Mouse (Mus musculus): Measurements from ENCODE around the gene Atp5s. TPM values are rescaled to one million over a fixed set of nuclear protein-coding genes. Genes with fewer than 3 reads are reported as not detected.
A peak's percentile ranks its signal among the peaks of the same experiment; 100 is the strongest.

Gene Atp5s
- polyA plus RNA-seq, 1 experiment from 2014 or later = 33.4 TPM

DNA sequence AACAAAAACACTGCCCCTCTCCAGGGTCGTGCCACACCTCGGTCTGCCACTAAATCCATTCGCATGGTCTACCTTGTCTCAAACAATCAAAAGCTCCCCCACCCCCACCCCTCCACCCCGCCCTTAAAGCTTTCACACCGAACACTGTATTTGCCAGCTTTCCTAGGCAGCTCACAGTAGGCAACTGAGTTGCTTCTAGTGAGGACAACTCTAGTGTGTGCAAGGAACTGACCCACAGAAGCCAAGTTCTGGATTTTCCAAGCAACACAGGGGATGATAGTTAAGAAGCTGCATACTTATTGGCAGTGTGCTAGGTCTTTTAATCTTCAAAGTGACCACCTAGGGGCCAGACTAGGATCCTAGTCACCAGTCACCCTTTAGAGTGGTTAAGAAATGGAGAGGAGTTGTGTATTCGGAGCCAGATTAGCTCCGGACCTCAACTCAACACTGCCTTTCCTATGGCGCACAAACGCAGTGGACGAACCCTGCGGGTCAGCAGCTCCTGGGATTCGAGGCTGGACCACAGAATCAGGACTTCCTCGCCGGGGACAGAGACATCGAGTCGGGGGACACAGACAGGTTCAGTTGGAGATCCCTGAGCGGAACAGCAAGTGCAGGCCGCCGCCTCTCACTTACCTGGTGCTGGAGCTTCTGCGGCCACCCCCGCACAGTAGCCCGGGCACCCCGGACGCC is 586 bp upstream of the Atp5s start:
- ATAC-seq = peak; percentile 0; the same call in 1 of the 2 replicates
- WGBS = 2% methylated on average over 24 of the region's 24 CpGs

DNA sequence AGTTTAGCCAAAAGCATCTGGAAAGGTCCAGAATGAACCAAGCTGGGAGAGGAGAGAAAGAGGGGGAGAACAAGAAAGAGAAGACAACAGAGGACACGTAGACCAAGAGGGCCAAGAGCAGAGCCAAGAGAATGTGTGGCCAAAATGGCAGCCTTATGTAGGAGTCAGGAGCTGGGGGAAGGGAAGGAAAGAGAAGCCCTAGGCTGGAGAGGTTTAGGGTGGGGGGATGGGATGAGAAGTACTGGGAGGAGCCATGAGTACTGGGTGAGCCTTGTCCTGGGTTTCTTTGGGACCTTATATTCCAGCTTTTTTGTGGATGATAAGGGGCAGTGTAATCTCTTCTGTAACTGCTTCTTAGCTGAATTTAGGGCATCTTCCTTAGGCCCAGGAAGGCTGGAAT is 4.5 kb downstream of the Atp5s start:
- Histone ChIP-seq H3K9me3 (ENCODE audit: control insufficient read depth, low read length) (no peaks in the 10 kb centered on the region), H3K4me1 (ENCODE audit: control insufficient read depth, insufficient read depth, low read length) (peaks cover 6% of the 10 kb centered on the region), H3K9ac (ENCODE audit: low read depth, low read length) (no peak overlapping the region), H3K36me3 (ENCODE audit: control insufficient read depth, insufficient read depth, low read length) (0 out of 2 replicates have a peak, but pooled peaks cover 7% of the 10 kb centered on the region), H3K4me3 (ENCODE audit: low read length) (no peak overlapping the region), H3K27ac (ENCODE audit: low read length) (no peak overlapping the region), H3K27me3 (replicated peaks; ENCODE audit: control insufficient read depth, insufficient read depth, low read length) (no peaks in the 10 kb centered on the region), H3K4me2 (ENCODE audit: low read depth, low read length) (no peak overlapping the region)
- WGBS = 100% methylated on average over 1 of the region's 1 CpGs
- no peak for ATAC-seq

More for the DNA sequence above, 586 bp upstream of the Atp5s start:
- peak overlapping the region; percentile 88 for H3K4me2 ChIP-seq (ENCODE audit: low read depth, low read length)
- H3K4me1 ChIP-seq (ENCODE audit: control insufficient read depth, insufficient read depth, low read length) = peaks cover 16% of the 10 kb centered on the region
- H3K36me3 ChIP-seq (ENCODE audit: control insufficient read depth, insufficient read depth, low read length) = peaks cover 12% of the 10 kb centered on the region; the same call in 1 of the 2 replicates
- H3K27me3 ChIP-seq (replicated peaks; ENCODE audit: control insufficient read depth, insufficient read depth, low read length) = no peaks in the 10 kb centered on the region
- peak overlapping the region; percentile 85 for H3K4me3 ChIP-seq (ENCODE audit: low read length)
- H3K9ac ChIP-seq (ENCODE audit: low read depth, low read length) = peak overlapping the region; percentile 83
- H3K27ac ChIP-seq (ENCODE audit: low read length) = peak overlapping the region; percentile 96
- H3K9me3 ChIP-seq (ENCODE audit: control insufficient read depth, low read length) = peaks cover 4% of the 10 kb centered on the region; the same call in 1 of the 2 replicates

DNA sequence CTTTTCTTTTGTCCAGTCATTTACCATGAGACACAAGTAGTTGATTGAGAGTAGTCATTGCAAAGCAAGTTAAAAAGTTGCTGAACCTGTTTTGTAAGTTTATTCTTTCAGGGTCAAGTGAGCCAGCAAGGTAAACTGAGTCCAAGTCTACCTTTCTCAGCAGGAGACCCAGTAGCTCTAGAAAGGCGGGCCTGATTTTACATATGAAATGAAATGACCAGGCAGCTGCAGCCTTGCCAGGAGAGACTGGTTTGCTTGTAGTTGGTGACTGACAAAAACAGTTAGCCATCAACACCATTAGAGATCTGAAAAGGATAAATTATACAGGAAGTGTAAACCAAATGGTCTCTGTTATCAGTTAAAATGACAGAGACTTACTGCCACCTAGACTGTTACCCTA is 5.6 kb downstream of the Atp5s start:
- Histone ChIP-seq H3K27ac (ENCODE audit: low read length) (no peak overlapping the region), H3K4me2 (ENCODE audit: low read depth, low read length) (no peak overlapping the region), H3K4me3 (ENCODE audit: low read length) (no peak overlapping the region), H3K4me1 (ENCODE audit: control insufficient read depth, insufficient read depth, low read length) (peaks cover 6% of the 10 kb centered on the region; the same call in 1 of the 2 replicates), H3K9me3 (ENCODE audit: control insufficient read depth, low read length) (no peaks in the 10 kb centered on the region), H3K36me3 (ENCODE audit: control insufficient read depth, insufficient read depth, low read length) (0 out of 2 replicates have a peak, but pooled peaks cover 7% of the 10 kb centered on the region), H3K9ac (ENCODE audit: low read depth, low read length) (no peak overlapping the region), H3K27me3 (replicated peaks; ENCODE audit: control insufficient read depth, insufficient read depth, low read length) (no peaks in the 10 kb centered on the region)
- no peak for ATAC-seq
- WGBS = 94% methylated on average over 1 of the region's 1 CpGs

DNA sequence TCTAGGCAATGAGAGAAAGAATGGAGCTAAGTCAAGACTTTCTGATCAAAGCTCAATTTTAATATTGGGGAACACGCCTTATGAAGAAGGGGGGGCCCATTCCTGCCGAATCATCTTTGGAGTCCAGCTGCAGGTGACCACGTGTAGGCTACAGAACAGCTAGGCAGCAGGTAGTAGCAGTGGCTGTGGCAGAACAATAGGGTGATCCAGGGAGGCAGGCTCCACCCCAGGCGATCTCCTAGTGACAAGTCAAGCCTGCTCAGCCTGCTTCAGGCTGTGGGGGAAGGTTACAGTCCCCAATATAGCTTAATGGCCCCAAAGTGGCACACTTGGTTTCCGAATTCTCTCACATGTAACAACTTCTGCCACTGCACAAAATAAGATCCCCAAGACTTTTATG is 7.5 kb downstream of the Atp5s start:
- no peaks in the 10 kb centered on the region for H3K4me1 ChIP-seq (ENCODE audit: control insufficient read depth, insufficient read depth, low read length)
- no peaks in the 10 kb centered on the region for H3K9me3 ChIP-seq (ENCODE audit: control insufficient read depth, low read length)
- 0 out of 2 replicates have a peak, but pooled peaks cover 7% of the 10 kb centered on the region for H3K36me3 ChIP-seq (ENCODE audit: control insufficient read depth, insufficient read depth, low read length)
- H3K27me3 ChIP-seq (replicated peaks; ENCODE audit: control insufficient read depth, insufficient read depth, low read length) = no peaks in the 10 kb centered on the region
- no peak for ATAC-seq
- H3K4me2 ChIP-seq (ENCODE audit: low read depth, low read length) = no peak overlapping the region
- H3K9ac ChIP-seq (ENCODE audit: low read depth, low read length) = no peak overlapping the region
- no peak overlapping the region for H3K27ac ChIP-seq (ENCODE audit: low read length)
- H3K4me3 ChIP-seq (ENCODE audit: low read length) = no peak overlapping the region
- WGBS = 50% methylated on average over 5 of the region's 5 CpGs

DNA sequence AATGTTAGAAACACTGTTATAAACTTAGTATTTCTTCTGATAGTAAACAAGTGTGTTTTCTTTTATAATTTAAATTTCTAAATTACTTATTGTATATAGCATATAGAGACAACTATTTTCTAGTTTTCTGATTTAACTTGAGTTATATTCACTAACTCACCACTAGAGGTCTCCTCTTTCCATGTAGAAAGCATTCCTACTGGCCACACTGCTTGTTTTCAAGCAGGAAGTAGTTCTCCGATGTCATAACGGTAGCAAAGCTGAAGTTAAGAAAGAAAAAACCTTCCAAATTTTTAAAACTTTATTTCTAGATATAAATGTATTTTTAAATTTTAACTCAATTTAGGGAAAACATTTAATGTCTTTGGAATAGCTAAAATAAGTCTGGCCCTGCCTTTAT is 8.8 kb downstream of the Atp5s start:
- Histone ChIP-seq H3K9me3 (ENCODE audit: control insufficient read depth, low read length) (no peaks in the 10 kb centered on the region), H3K4me2 (ENCODE audit: low read depth, low read length) (no peak overlapping the region), H3K36me3 (ENCODE audit: control insufficient read depth, insufficient read depth, low read length) (0 out of 2 replicates have a peak, but pooled peaks cover 3% of the 10 kb centered on the region), H3K9ac (ENCODE audit: low read depth, low read length) (no peak overlapping the region), H3K27me3 (replicated peaks; ENCODE audit: control insufficient read depth, insufficient read depth, low read length) (no peaks in the 10 kb centered on the region), H3K4me3 (ENCODE audit: low read length) (no peak overlapping the region), H3K27ac (ENCODE audit: low read length) (no peak overlapping the region), H3K4me1 (ENCODE audit: control insufficient read depth, insufficient read depth, low read length) (no peaks in the 10 kb centered on the region)
- WGBS = 5% methylated on average over 2 of the region's 2 CpGs
- ATAC-seq = 0 out of 2 replicates have a peak, but pooled peaks have one; percentile 48

DNA sequence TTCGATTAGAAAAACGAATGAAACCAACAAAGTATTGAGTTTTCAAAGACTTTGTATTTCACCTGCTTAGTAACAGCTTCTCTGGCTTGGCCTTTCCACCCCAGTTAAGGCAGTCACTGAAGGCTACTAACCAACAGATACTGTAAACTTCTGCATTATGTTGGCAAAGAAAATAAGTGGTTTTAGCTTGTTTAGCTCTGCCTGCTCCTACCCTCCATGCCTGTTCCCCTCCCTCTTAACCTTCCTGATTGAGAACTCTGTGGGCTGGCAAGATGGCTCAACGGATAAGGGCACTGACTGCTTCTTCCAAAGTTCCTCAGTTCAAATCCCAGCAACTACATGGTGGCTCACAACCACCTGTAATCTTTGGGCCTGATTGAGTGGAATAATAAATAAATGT is 9.2 kb downstream of the Atp5s start:
- Histone ChIP-seq H3K27ac (ENCODE audit: low read length) (no peak overlapping the region), H3K27me3 (replicated peaks; ENCODE audit: control insufficient read depth, insufficient read depth, low read length) (no peaks in the 10 kb centered on the region), H3K9ac (ENCODE audit: low read depth, low read length) (no peak overlapping the region), H3K4me2 (ENCODE audit: low read depth, low read length) (no peak overlapping the region), H3K4me1 (ENCODE audit: control insufficient read depth, insufficient read depth, low read length) (no peaks in the 10 kb centered on the region), H3K9me3 (ENCODE audit: control insufficient read depth, low read length) (no peaks in the 10 kb centered on the region), H3K4me3 (ENCODE audit: low read length) (no peak overlapping the region), H3K36me3 (ENCODE audit: control insufficient read depth, insufficient read depth, low read length) (no peaks in the 10 kb centered on the region)
- WGBS = 80% methylated on average over 3 of the region's 3 CpGs
- no peak for ATAC-seq

DNA sequence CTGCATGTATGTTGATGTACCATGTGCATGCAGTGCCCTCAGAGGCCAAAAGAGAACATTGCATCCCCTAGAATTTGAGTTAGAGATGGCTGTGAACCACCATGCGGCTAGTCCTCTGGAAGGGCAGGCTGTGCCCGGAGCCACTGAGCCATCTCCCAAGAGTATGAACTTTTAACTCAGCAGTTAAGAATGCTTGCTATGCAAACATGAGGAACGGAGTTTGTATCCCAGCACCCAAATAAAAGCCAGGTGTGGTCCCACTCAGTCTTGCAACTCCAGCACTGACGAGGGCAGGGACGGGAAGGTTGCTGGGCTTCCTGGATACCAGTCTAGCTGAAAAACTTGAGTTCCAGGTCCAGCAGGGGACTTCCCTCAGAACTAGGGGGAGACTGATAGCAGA is 17.2 kb downstream of the Atp5s start:
- H3K9me3 ChIP-seq (ENCODE audit: control insufficient read depth, low read length) = no peaks in the 10 kb centered on the region
- 69% methylated on average over 5 of the region's 5 CpGs for WGBS
- H3K27ac ChIP-seq (ENCODE audit: low read length) = no peak overlapping the region
- no peak overlapping the region for H3K9ac ChIP-seq (ENCODE audit: low read depth, low read length)
- ATAC-seq = no peak
- no peaks in the 10 kb centered on the region; the same call in 1 of the 2 replicates for H3K36me3 ChIP-seq (ENCODE audit: control insufficient read depth, insufficient read depth, low read length)
- H3K27me3 ChIP-seq (replicated peaks; ENCODE audit: control insufficient read depth, insufficient read depth, low read length) = no peaks in the 10 kb centered on the region
- H3K4me2 ChIP-seq (ENCODE audit: low read depth, low read length) = no peak overlapping the region
- H3K4me1 ChIP-seq (ENCODE audit: control insufficient read depth, insufficient read depth, low read length) = no peaks in the 10 kb centered on the region
- no peak overlapping the region for H3K4me3 ChIP-seq (ENCODE audit: low read length)

DNA sequence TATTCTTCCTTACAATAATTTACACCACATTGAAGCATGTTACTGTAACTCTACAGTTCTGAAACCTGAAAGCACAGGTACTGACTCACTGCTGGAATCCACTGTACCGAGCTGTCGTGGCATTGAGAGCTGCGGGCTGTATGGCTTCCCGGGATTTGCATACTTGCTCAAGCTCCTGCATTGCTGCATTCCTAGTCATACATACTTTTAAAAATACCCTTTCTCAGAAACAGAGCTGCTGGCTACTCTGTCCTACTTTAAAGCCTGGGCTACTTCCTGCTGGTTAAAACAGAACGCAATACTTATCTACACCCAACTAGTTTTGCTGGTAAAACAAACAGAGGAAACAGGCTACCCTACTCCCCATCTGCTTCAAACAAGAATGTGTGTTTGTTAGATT is 19.4 kb downstream of the Atp5s start:
- no peaks in the 10 kb centered on the region; the same call in 1 of the 2 replicates for H3K36me3 ChIP-seq (ENCODE audit: control insufficient read depth, insufficient read depth, low read length)
- H3K27me3 ChIP-seq (replicated peaks; ENCODE audit: control insufficient read depth, insufficient read depth, low read length) = no peaks in the 10 kb centered on the region
- H3K4me3 ChIP-seq (ENCODE audit: low read length) = no peak overlapping the region
- H3K4me2 ChIP-seq (ENCODE audit: low read depth, low read length) = no peak overlapping the region
- no peak overlapping the region for H3K9ac ChIP-seq (ENCODE audit: low read depth, low read length)
- ATAC-seq = no peak
- 81% methylated on average over 5 of the region's 5 CpGs for WGBS
- H3K9me3 ChIP-seq (ENCODE audit: control insufficient read depth, low read length) = no peaks in the 10 kb centered on the region
- no peak overlapping the region for H3K27ac ChIP-seq (ENCODE audit: low read length)
- H3K4me1 ChIP-seq (ENCODE audit: control insufficient read depth, insufficient read depth, low read length) = no peaks in the 10 kb centered on the region

DNA sequence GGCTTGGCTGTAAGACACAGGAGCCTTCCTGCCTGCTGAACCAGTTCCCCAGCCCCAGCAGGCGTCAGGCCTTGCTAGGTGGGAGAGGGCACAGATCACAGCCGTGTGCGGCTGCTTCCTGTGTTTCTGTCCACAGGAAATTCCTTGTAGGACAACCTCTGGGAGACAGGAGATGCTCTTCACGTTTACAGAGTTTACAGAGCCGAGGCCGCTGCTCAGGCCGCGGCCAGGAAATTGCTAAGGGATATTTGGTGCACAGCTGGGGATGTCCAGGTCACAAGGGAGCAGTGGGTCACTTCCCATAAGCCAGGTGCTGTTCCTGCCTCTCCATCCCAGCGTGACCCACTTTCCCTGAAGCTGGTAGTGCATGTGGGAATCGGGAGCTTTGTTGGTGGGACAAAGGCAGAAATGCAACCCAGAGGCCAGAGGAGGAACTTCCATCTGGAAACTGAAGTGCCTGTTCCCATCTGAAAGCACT is 27.2 kb downstream of the Atp5s start:
- H3K27ac ChIP-seq (ENCODE audit: low read length) = 0 out of 2 replicates have a peak overlapping the region, but pooled peaks have one; percentile 33
- H3K4me1 ChIP-seq (ENCODE audit: control insufficient read depth, insufficient read depth, low read length) = peaks cover 6% of the 10 kb centered on the region; the same call in 1 of the 2 replicates
- H3K36me3 ChIP-seq (ENCODE audit: control insufficient read depth, insufficient read depth, low read length) = no peaks in the 10 kb centered on the region
- no peak overlapping the region for H3K9ac ChIP-seq (ENCODE audit: low read depth, low read length)
- H3K4me3 ChIP-seq (ENCODE audit: low read length) = no peak overlapping the region
- no peaks in the 10 kb centered on the region for H3K27me3 ChIP-seq (replicated peaks; ENCODE audit: control insufficient read depth, insufficient read depth, low read length)
- no peak overlapping the region for H3K4me2 ChIP-seq (ENCODE audit: low read depth, low read length)
- H3K9me3 ChIP-seq (ENCODE audit: control insufficient read depth, low read length) = no peaks in the 10 kb centered on the region
- peak; percentile 76 for ATAC-seq
- WGBS = 30% methylated on average over 10 of the region's 10 CpGs

All from intestine, embryonic 16.5 days (tissue).